Mouse (Mus musculus): Measurements from ENCODE around the gene Onecut1. TPM values are rescaled to one million over a fixed set of nuclear protein-coding genes. Genes with fewer than 3 reads are reported as not detected.

Gene Onecut1
- polyA plus RNA-seq, 1 experiment from 2014 or later: 0.92 TPM

GRCm38 (mm10) chr9:74906951-74907350 is 45.2 kb downstream of the Onecut1 start:
- Histone ChIP-seq H3K27ac (no peak overlapping the region), H3K4me1 (peaks cover 10% of the 10 kb centered on the region; the same call in 1 of the 2 replicates), H3K27me3 (ENCODE audit: poor library complexity, severe bottlenecking) (no peaks in the 10 kb centered on the region), H3K36me3 (replicated peaks) (no peaks in the 10 kb centered on the region), H3K4me3 (no peak overlapping the region), H3K9me3 (no peaks in the 10 kb centered on the region)
- WGBS: 65% methylated on average over 4 of the region's 4 CpGs
- no peak for DNase-seq (ENCODE audit: extremely low spot score, low spot score)

- no peaks in the 10 kb centered on the region for H3K36me3 ChIP-seq (replicated peaks)
- WGBS: 85% methylated on average over 15 of the region's 15 CpGs
- H3K4me3 ChIP-seq: no peak overlapping the region
- H3K4me1 ChIP-seq: peaks cover 20% of the 10 kb centered on the region
- peak overlapping the region; percentile 48; the same call in 1 of the 2 replicates for H3K27ac ChIP-seq
- no peak for DNase-seq (ENCODE audit: extremely low spot score, low spot score)
- no peaks in the 10 kb centered on the region for H3K9me3 ChIP-seq
- H3K27me3 ChIP-seq (ENCODE audit: poor library complexity, severe bottlenecking): no peaks in the 10 kb centered on the region
These were observed 47.5 kb downstream of the Onecut1 start for GRCm38 (mm10) chr9:74909245-74909644.

DNA sequence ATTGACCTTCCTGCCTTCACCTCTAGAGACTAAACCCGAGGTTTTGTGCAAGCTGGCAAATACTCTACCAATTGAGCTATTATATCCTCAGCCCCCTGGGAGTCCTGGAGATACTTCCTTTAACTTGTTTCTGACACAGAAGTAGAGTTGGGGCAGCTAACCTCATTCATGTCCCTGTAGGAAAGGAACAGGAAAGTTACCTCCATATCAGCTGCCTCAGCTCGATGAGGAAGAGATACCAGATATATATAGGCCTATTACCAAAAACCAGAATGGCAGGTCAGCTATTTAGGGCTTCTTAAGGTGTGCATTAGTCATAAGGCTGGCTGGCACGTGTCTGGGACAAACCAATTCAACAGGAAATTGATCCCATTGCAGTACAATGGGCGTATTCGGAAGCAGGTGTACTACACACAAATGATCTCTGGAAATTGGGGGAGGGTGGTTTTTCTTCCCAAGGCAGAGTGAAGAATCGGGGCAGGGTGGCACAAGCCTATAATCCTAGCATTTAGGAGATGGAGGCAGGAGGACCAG is 48.6 kb downstream of the Onecut1 start:
- Histone ChIP-seq H3K4me1 (peaks cover 16% of the 10 kb centered on the region), H3K9me3 (no peaks in the 10 kb centered on the region), H3K4me3 (no peak overlapping the region), H3K27me3 (ENCODE audit: poor library complexity, severe bottlenecking) (no peaks in the 10 kb centered on the region), H3K36me3 (replicated peaks) (no peaks in the 10 kb centered on the region), H3K27ac (no peak overlapping the region)
- no peak for DNase-seq (ENCODE audit: extremely low spot score, low spot score)
- WGBS: 86% methylated on average over 6 of the region's 6 CpGs

DNA sequence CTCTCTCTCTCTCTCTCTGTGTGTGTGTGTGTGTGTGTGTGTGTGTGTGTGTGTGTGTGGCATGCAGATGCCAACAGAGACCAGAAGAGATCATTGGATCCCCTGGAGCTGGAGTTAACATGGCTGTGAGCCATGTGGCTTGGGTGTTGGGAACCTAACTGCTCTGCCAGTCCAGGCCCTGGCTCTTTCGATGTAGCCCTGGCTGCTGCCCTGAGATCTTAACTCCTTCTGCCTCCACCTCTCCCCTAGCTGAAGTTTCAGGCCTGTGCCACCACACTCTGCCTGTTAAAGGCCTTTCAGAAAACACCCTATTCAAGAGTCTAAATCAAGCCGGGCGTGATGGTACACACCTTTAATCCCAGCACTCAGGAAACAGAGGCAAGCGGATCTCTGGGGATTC is 49.7 kb downstream of the Onecut1 start:
- DNase-seq (ENCODE audit: extremely low spot score, low spot score): no peak
- 73% methylated on average over 4 of the region's 4 CpGs for WGBS
- Histone ChIP-seq H3K9me3 (no peaks in the 10 kb centered on the region), H3K27ac (no peak overlapping the region), H3K4me3 (no peak overlapping the region), H3K36me3 (replicated peaks) (no peaks in the 10 kb centered on the region), H3K4me1 (peaks cover 16% of the 10 kb centered on the region), H3K27me3 (ENCODE audit: poor library complexity, severe bottlenecking) (no peaks in the 10 kb centered on the region)

DNA sequence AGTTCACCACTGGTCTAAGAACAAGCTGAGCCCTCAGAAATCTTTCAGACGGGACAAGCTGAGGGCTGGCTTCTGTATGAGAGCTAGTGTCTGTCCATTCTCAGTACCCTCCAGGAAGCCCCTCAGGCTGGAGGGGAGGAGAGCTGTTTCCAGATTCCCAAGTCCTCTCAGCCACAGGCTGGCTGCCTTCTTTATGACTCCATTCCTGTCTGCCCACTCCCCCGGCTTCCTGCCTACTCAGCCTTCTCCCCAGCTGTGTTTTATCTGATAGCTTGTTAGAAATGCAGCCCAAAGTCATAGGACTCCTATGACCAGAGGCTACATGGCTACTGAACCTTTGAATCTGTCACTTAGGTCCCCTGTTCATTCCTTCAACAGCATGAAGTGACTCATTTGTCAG is 50.2 kb downstream of the Onecut1 start:
- H3K4me1 ChIP-seq: peaks cover 16% of the 10 kb centered on the region
- no peak overlapping the region; the same call in 1 of the 2 replicates for H3K27ac ChIP-seq
- WGBS: 69% methylated on average over 2 of the region's 2 CpGs
- H3K4me3 ChIP-seq: no peak overlapping the region
- H3K36me3 ChIP-seq (replicated peaks): no peaks in the 10 kb centered on the region
- DNase-seq (ENCODE audit: extremely low spot score, low spot score): no peak
- no peaks in the 10 kb centered on the region for H3K27me3 ChIP-seq (ENCODE audit: poor library complexity, severe bottlenecking)
- peaks cover 5% of the 10 kb centered on the region; the same call in 1 of the 2 replicates for H3K9me3 ChIP-seq

DNA sequence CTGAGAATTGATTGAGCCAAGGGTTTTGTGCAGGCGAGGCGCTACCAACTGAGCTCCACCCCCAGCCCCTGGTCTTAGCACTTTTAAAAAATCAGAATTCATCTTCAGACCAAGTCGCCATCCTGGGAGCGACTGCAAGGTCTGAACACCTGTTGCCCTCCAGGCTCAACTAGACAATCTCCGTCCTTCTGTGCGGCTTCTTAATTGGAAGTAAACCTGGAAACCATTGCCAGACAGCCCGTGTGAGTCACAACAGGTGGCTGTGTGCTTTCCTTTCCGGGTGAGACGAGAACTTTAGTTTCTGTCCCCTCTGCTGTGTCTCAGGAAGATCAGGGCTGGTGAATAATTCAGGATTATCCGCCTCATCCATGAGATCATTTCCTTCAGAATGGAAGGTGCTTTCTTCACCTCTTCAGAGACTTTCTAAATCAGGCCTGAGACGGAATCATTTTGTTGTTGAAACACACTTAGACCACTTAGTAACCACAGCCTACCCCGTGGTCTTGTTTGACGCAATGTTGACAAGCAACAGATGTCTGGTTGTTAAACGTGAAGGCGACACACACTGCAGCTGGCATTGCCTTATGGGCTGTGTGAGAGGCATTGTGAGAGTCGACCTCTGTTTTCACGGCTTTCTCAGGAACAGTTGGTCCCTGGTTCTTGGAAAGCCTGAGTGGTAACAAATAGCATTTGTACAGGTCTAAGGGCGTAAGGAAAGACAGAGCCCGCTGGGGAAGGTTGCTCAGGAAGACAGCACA is 51.1 kb downstream of the Onecut1 start:
- Histone ChIP-seq H3K27ac (peak overlapping the region; percentile 30; the same call in 1 of the 2 replicates), H3K27me3 (ENCODE audit: poor library complexity, severe bottlenecking) (no peaks in the 10 kb centered on the region), H3K9me3 (peaks cover 9% of the 10 kb centered on the region; the same call in 1 of the 2 replicates), H3K4me3 (no peak overlapping the region), H3K36me3 (replicated peaks) (no peaks in the 10 kb centered on the region), H3K4me1 (peaks cover 16% of the 10 kb centered on the region)
- DNase-seq (ENCODE audit: extremely low spot score, low spot score): no peak
- 79% methylated on average over 19 of the region's 19 CpGs for WGBS

DNA sequence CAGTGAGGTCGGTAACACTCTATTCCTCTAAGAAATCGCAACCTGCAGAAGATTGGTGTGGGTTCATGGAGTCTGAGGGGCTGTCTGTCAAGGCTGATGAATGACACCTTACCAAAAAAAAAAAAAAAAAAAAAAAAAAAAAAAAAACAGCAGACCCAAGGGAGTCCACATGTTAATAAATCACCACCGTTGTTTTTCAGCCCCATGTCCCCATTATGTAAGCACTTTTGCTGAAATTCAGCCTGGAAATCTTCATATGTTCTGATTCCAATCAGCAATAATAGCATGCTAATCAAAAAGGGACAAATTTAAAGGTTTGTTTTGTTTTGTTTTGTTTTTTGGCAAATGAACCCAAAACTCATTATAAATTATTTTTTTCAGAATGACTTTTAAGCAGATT is 53.9 kb downstream of the Onecut1 start:
- DNase-seq (ENCODE audit: extremely low spot score, low spot score): no peak
- Histone ChIP-seq H3K4me1 (peaks cover 16% of the 10 kb centered on the region), H3K27me3 (ENCODE audit: poor library complexity, severe bottlenecking) (no peaks in the 10 kb centered on the region), H3K9me3 (peaks cover 9% of the 10 kb centered on the region; the same call in 1 of the 2 replicates), H3K27ac (no peak overlapping the region), H3K4me3 (no peak overlapping the region), H3K36me3 (replicated peaks) (no peaks in the 10 kb centered on the region)
- 90% methylated on average over 3 of the region's 3 CpGs for WGBS

- no peak overlapping the region for H3K27ac ChIP-seq
- WGBS: 94% methylated on average over 12 of the region's 12 CpGs
- H3K4me3 ChIP-seq: no peak overlapping the region
- peaks cover 12% of the 10 kb centered on the region for H3K27me3 ChIP-seq (ENCODE audit: poor library complexity, severe bottlenecking)
- H3K36me3 ChIP-seq (replicated peaks): no peaks in the 10 kb centered on the region
- no peak for DNase-seq (ENCODE audit: extremely low spot score, low spot score)
- H3K4me1 ChIP-seq: peaks cover 41% of the 10 kb centered on the region
- peaks cover 9% of the 10 kb centered on the region; the same call in 1 of the 2 replicates for H3K9me3 ChIP-seq
These were observed 58.7 kb downstream of the Onecut1 start for GRCm38 (mm10) chr9:74920450-74920849.

GRCm38 (mm10) chr9:74921422-74921821 is 59.7 kb downstream of the Onecut1 start:
- WGBS: 70% methylated on average over 1 of the region's 1 CpGs
- H3K27me3 ChIP-seq (ENCODE audit: poor library complexity, severe bottlenecking): peaks cover 12% of the 10 kb centered on the region
- no peak for DNase-seq (ENCODE audit: extremely low spot score, low spot score)
- no peaks in the 10 kb centered on the region for H3K36me3 ChIP-seq (replicated peaks)
- peaks cover 9% of the 10 kb centered on the region; the same call in 1 of the 2 replicates for H3K9me3 ChIP-seq
- peaks cover 48% of the 10 kb centered on the region for H3K4me1 ChIP-seq
- peak overlapping the region; percentile 48; the same call in 1 of the 2 replicates for H3K27ac ChIP-seq
- H3K4me3 ChIP-seq: no peak overlapping the region

- WGBS: 85% methylated on average over 3 of the region's 3 CpGs
- Histone ChIP-seq H3K36me3 (replicated peaks) (no peaks in the 10 kb centered on the region), H3K9me3 (no peaks in the 10 kb centered on the region), H3K27me3 (ENCODE audit: poor library complexity, severe bottlenecking) (peaks cover 12% of the 10 kb centered on the region), H3K4me3 (no peak overlapping the region), H3K27ac (peak overlapping the region; percentile 78), H3K4me1 (peaks cover 48% of the 10 kb centered on the region)
- DNase-seq (ENCODE audit: extremely low spot score, low spot score): no peak
These were observed 61.2 kb downstream of the Onecut1 start for GRCm38 (mm10) chr9:74922884-74923283.

DNA sequence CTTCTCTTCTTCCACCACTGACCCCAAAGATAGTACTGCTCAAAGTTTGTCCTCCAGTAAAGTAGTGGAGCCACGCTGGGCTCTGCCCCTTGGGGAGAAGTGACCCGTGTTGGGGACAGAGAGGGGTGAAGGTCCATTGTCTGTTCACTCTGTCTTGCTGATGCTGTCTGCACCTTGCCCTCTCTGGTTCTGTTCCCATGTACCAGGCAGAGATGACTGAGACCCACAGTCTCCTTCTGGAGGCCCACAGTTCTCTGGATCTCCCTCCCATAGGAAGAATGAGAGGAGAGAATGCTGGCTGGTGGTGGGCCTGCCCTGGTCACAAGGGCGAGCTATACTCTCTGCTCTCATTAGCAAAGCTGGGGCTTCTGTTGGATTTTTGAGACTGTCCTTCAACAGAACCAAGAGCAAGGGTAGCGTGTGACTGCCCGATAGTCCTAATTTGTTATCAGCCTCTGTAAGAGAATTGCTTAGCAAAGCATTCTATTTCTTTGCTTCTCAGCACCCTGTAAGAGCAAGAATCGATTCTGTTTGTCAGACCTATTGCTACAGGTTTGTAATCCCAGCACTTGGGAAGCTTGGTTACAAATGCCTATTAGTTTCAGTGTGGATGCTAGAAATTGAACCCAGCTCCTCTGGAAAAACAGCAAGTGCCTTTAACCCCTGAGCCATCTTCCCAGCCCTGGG is 61.7 kb downstream of the Onecut1 start:
- H3K9me3 ChIP-seq: no peaks in the 10 kb centered on the region
- no peak overlapping the region for H3K4me3 ChIP-seq
- H3K27me3 ChIP-seq (ENCODE audit: poor library complexity, severe bottlenecking): peaks cover 12% of the 10 kb centered on the region
- peaks cover 48% of the 10 kb centered on the region for H3K4me1 ChIP-seq
- DNase-seq (ENCODE audit: extremely low spot score, low spot score): no peak
- WGBS: 84% methylated on average over 6 of the region's 6 CpGs
- peak overlapping the region; percentile 78 for H3K27ac ChIP-seq
- H3K36me3 ChIP-seq (replicated peaks): no peaks in the 10 kb centered on the region

DNA sequence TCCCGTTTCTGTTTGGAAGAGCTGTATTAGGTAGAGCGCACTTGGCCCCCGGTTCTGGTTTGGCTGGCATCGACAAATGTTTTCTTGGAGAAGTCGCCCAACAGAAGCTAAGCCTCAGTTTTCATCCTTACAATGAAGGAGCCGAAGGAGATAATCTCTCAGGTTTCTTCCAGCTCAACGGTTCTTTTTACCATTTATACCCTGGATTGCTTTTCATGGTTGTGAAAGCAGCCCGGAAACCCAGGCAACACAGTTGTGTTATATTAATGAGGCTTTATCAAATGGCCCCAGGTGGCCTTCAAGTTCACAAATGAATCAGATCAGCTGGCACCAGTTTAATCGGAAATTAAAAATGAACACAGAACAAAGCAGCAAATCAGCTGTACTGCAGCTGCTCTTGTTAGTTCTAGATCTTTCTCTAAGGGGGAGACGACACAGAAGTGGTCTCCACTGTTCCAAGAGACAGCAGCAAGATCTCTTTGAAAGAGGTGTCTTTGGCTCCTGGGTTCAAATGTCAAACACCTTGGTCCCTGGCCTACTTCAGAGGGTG is 63.6 kb downstream of the Onecut1 start:
- H3K9me3 ChIP-seq: no peaks in the 10 kb centered on the region
- peaks cover 12% of the 10 kb centered on the region for H3K27me3 ChIP-seq (ENCODE audit: poor library complexity, severe bottlenecking)
- H3K4me3 ChIP-seq: no peak overlapping the region
- peak overlapping the region; percentile 78 for H3K27ac ChIP-seq
- H3K36me3 ChIP-seq (replicated peaks): no peaks in the 10 kb centered on the region
- H3K4me1 ChIP-seq: peaks cover 48% of the 10 kb centered on the region
- WGBS: 20% methylated on average over 10 of the region's 10 CpGs
- peak; percentile 55 for DNase-seq (ENCODE audit: extremely low spot score, low spot score)

Measured in forebrain, embryonic 10.5 days (tissue).